Mouse (Mus musculus) pancreas, adult 10 weeks (tissue): ENCODE measurements around the gene Glycam1. TPM values are rescaled to one million over a fixed set of nuclear protein-coding genes. Genes with fewer than 3 reads are reported as not detected.

Experiments
- polyA plus RNA-seq: library from polyadenylated mRNA; stranded (reverse); fragments of 350-450 nt; fragmentation: Illumina TruSeq; extraction: RNeasy Lipid Tissue Mini Kit (QIAGEN cat#74804); gene quantifications from one replicate; pipeline ENCODE4 v1.2.3, GENCODE M21; 2015; ENCODE audit warnings: low read depth, low replicate concordance; ENCODE audit not compliant: insufficient read depth

Gene Glycam1
- not detected for polyA plus RNA-seq

DNA sequence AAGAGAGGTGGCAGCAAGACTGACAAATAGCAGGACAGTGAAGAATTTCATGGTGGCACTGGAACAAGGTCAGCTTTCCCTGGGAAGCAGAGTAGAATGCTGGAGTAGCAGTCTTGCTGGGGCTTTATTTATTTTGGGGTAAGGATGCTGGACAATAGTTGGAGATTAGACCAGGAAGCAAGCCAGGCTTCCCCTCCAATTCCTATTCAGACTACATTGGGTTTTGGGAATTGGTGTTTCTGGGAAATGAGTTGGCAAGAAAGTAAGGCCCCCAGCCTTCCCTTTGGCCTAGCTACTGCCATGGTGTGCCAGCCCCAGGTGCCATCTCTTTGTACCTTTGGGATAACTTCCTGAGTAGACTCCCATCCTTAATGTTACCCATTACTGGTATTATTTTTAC lies at the start of gene Glycam1:
Glycam1 (minus strand) TSS at position 101 of the 400 bp plus-strand sequence.

DNA sequence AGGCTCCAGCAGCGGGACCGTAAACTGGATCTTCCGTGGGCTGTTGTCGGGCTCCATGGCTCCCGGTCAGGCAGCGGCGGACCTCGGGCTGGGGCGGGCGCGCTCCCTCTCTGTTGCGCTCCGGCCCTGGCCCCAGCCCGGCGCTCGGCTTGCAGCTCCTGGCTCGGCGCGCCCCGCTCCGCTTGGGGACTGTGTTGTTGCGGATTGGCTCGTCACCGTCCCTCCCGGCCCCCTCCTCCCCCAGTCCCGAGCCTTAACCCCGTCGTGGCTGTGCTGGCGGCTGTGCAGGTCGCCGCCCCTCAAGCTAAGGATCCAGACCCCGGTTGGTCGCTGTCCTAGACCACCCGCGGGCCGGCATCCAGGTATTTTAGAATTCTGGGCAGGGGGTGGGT lies 27.1 kb downstream of the Glycam1 start, which contains the start of gene Ppp1r1a:
Ppp1r1a (minus strand) TSS at position 182 of the 392 bp plus-strand sequence.

Other genes starting within 250 kb of the Glycam1 start
- gene Zfp385a, start 225.0 kb downstream of the Glycam1 start, polyA plus RNA-seq = 4.4 TPM
- 6.5 TPM for gene Itga5, start 198.3 kb downstream of the Glycam1 start, polyA plus RNA-seq
- gene Gtsf1, start 134.6 kb downstream of the Glycam1 start, polyA plus RNA-seq = not detected
- gene Gtsf2, start 116.6 kb downstream of the Glycam1 start, polyA plus RNA-seq = not detected
- 2.6 TPM for gene Nckap1l, start 111.3 kb downstream of the Glycam1 start, polyA plus RNA-seq
- 0.65 TPM for gene Pde1b, start 62.0 kb downstream of the Glycam1 start, polyA plus RNA-seq
- 20.0 TPM for gene Ppp1r1a, start 27.1 kb downstream of the Glycam1 start, polyA plus RNA-seq
- not detected for gene Mucl1, start 190.4 kb upstream of the Glycam1 start, polyA plus RNA-seq